Mouse (Mus musculus): ENCODE measurements around the gene Cped1.
"Not testable (repeated sequence)": the region's sequence is repeated elsewhere in the genome, so short reads cannot be mapped to it uniquely, and the experiment has no call there.

Gene Cped1

DNA sequence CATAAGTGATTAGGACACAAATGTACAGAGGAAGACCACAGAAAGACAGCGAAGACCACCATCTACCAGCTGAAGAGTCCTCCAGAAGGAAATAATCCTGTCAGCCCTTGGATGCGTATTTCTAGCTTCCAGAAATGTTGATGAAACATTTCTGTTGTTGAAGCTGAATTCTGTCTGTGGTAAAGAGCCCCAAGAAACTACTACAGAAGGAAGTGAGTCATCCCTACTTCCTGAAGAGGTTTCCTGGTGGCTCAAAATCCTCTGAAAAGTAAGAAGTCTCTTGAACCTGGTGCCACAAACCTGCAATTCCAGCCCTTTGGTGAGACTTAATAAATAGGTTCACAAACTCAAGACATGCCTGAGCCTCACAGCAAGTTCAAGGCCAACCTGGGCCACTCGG lies 245.5 kb downstream of the Cped1 start:
- no peak for DNase-seq (ENCODE audit: low spot score)

DNA sequence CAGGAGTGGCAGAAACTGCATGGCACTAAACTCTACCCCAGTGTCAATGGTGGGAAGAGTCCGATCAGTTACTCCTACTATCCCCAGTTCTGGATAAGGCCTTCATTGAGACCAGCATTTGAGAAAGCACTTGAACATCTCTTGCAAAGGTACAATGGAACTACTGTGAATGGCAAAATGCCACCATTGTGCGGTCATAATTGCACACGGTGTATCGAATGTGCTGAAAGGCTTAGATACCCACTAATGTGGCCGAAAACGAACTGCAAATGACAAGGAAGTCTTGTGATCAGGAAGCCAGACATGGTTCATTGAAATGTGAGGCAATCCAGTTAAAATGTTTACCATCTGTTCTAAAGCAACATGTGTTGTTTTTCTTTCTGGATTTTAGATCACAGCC lies 247.8 kb downstream of the Cped1 start:
- DNase-seq (ENCODE audit: low spot score): no peak

DNA sequence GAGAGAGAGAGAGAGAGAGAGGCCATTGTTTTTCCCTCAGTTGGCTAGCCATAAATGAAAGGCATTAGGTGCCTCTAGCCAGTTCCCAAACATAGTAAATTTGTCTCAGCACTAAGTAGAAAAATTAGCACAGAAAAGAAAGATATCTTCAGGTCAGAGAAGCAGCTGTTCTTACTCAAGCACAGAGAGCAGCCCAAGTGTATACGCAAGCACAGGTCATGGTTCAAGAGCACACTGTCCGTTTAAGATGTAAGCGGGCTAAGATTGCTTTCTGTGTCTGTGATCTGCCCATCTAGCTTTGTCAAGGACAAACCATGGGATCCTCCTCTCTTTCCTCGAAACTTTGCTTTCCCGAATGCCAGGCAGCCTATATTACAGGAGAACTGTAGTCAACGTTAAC lies 249.4 kb downstream of the Cped1 start:
- DNase-seq (ENCODE audit: low spot score): no peak

DNA sequence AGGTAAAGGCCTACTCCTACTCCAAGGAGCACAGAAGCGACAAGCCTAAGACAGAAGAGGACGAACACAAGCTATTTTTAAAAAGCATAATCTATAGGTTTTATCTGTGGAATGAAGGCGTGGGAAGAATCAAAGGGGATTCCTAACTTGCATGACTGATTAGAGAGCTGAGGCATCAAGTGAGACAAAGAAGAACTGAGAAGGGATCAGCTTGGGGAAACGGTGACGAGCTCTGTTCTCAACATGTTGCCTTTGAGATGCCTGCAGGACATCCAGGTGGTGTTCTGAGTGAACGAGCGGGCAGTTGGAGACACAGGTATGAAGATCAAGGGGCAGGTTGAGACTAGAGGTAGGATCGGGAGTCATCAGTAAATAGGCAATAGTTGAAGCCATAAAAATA lies 257.6 kb downstream of the Cped1 start:
- no peak for DNase-seq (ENCODE audit: low spot score)

DNA sequence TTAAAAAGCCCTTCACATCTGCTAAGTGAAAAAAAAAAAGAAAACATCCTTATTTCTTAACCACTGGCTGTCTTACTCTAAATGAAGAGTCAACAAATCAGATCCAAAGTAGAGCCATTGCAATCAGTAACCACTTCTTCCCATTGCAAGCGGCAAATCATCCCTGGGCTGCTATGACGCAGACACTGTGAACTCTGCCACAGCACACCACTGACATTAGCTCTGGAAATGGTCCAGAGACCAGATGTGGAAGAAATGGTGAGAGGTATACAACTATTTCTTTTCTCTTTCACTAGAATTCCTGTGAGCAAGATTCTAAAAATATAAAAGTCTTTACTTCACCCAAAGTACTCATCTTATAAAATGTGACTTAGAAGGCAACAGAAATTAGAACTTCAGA lies 261.0 kb downstream of the Cped1 start:
- no peak for DNase-seq (ENCODE audit: low spot score)

DNA sequence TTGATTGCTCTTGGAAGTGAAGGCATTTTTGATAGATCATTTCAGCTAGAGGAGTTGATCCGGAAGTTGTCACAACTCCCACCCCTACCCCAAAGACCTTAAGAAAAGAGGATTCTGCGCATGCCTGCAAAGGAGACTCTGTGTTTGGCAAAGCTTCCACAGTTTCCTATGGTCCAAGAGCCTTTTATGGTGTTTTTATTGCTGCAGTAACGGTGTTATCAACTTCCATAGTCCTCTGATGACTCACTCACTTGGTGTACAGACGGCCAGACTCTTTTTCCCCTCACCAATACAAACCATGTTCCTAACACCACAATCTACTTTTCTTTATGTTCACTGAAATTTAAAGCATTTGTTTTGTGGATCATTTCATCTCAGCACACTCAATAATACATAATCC lies 273.1 kb downstream of the Cped1 start:
- DNase-seq (ENCODE audit: low spot score): no peak

DNA sequence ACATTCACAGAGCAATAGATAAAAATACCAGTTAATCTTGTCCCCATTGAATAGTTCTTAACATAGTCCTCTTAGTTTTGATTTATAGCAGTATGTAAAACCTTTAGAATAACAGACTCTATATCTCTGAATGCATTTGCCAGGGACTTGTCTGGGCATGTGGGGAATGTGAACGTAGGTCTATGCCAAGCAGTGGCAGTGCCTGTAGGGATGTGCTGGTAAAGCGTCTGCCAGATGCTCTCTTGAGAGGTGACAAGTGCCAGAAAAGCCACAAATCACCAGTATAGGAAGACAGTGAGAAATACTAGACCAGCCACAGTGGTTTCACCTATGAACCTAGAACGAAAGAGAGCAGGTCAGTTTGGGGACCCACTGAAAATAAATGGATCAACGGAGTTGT lies 276.8 kb downstream of the Cped1 start:
- DNase-seq (ENCODE audit: low spot score): no peak

DNA sequence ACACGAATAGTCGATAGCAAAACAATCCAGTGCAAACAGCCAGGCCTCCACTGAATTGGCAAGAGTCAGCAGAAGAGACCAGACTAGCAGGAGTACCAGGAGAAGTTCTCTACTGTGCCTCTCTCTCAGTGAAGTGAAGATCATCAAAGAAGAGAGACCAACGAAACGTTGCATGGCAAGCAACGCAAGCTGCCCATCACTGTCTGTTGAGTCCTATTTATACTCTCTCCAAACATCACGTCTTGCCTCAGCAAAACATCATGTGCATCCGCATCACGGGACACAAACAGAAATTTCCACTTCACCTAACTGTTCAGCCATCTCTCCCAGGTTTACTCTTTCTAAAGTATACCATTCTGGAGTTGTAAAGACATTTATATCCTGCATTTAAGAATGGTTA lies 278.4 kb downstream of the Cped1 start:
- not testable (repeated sequence) for DNase-seq (ENCODE audit: low spot score)

DNA sequence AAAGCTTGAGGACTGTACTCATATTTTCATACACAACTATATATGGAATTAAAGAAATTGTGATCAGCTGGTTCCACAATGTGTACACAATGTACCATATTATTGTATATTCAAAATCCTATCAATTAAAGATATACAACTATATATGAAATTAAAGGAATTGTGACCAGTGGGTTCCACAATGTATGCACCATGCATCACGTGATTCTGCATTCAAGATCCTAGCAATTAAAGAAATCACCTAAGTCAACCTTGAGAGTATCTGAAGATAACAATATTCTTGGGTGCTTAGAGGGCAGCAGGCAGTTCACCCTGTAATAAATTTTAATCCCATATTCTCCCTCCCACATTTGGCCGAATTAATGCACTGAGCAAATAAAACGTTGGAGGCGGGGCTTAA lies 280.3 kb downstream of the Cped1 start:
- no peak for DNase-seq (ENCODE audit: low spot score)

DNA sequence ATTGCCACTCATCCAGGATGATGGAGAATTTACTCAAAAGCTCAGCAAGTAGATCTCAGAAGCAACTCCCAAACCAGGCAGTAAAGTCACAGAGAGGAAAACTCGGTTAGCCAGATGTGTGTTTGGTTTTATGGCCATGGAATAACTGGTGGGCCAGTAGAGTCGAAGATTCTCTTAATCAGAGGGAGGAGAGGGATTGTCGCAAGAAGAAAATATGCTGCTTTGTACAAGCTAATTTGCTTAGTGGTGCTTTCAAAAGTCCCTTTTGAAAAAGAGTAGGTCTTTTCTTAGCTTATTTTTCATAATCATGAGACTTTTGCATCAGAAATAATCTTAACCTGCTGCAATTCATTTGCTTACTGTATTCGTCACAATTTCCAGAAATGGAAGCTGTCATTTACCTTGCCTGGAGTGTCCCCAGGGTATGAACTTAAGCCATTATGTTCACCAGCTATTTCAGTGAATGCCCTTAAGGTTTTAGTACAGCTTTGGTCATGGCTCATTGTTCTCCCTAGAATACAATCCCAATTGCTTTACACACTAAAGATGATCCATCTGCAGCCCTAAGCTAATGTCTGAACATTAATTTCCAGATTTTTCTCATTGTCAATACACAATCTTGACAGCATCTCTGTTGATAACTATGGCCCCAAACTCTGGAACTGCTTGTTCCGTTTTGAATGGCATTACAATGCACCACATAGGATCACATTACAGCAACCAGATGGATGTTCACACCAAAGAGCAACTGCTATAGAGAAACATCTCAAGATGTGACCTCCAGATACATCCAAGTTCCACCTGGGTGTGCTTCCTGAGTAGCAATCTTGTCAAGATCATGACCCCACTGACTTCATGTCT lies 282.3 kb downstream of the Cped1 start:
- no peak for DNase-seq (ENCODE audit: low spot score)

DNA sequence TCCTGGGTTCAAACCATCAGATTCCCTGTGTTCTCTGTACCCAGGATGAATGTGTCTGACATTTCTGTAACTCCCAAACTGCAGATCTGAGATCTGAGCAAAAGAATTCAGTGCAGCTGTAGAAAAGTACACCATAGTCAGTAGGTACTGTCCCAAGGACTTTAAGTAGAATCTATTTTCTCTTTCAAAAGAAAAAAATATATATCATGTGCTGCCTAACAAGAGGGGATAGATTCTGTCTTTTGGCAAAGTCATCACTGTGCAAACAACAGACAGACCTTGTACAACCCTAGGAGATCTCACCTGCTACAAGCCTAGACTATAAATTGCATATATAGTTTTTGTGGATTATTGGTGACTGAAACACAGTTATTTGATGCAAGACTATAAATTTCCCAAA lies 283.0 kb downstream of the Cped1 start:
- DNase-seq (ENCODE audit: low spot score): no peak

DNA sequence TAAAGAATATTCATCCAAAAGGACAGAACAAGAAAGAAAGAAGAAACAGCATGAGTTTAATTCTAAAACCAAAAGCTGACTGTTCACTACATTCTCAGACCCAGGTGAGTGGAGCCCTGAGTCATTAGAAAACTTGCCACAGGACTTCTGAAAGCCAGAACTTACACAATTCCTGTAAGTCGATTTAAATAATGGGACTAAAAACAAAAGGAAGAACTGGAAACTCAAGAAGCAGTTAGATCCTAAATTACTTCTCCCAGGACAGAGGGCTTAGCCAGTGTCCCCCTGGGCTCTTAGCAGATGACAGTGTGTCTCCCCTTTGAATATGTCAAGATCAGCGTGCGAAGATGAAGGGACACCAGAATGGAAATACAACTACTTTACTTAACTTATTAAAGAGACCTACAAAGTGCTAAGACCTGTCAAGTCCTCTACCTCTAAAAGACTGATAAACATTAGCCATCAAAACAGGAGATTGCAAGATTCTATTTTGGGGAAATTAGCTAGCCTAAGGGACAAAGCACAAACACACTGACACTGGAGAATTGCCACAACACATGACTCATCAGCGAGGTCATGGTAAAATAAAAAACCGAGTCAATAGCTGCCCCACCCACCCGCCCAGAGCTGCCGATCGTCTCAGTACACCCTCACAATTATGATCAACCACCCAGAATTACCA lies 284.3 kb downstream of the Cped1 start:
- no peak for DNase-seq (ENCODE audit: low spot score)

DNA sequence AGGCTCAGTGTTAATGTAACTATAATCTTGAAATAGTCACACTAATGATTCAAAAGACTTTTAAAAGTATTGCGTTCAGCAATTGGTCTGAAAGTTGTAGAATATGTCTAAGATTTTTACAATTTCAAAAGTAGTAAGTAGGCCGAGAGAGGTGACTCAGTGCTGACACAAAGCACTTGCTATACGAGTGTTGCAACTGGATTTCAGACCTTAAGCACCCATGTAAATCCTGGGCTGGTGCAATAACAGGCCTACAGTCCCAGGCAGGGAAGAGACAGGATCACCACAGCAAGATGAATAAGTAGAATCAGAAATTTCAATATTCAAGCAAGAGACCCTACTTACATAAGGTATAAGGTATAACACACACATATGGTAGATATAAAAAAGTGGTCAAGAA lies 292.2 kb downstream of the Cped1 start:
- no peak for DNase-seq (ENCODE audit: low spot score)

DNA sequence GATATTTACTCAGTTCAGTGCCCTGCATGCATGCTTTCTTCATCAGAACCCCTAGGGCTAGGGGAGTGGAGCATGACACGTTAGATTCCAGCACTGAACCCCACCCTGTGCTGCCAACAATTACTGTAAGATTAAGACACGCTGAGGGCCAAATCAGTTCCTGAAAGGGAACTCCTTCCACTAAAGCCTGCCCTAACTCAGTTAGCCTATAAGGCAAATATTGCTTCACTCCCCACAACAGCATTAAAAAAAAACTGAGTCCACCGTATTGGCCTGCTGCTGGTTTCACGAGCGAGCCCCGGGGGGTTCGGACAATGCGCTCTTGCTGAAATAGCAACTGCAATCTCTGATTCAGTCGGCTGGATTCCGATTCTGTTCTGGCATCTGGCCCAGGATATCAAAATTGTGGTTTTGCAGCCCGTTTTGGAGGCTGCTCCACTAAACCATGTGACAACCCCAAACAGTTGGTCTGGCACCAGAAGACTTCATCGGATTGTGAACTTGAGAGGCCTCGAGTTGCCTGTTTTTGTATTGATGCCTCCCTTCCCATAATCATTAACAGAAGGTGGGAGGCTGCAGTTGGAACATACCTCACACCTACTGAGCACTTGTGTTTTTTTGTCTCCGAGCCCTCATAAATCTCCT lies 294.6 kb downstream of the Cped1 start:
- DNase-seq (ENCODE audit: low spot score): peak; percentile 51

DNA sequence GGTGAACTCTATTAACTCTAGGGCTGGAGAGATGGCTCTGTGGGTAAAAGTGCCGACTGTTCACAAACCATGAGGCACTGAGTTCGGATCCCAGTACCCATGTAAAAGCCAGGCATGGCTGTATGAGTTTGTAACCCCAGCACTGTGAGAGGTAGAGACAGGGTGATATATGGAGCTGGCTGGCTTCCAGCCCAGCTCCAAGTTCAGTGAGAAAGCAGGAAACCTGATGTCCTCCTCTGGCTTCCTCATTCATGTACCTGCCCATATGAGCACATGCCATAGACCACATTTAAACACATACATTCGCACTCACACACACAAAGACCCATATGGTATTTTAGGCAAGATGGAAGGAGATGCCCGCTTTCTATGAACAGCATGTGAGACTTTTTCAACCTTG lies 296.7 kb downstream of the Cped1 start:
- DNase-seq (ENCODE audit: low spot score): no peak

DNA sequence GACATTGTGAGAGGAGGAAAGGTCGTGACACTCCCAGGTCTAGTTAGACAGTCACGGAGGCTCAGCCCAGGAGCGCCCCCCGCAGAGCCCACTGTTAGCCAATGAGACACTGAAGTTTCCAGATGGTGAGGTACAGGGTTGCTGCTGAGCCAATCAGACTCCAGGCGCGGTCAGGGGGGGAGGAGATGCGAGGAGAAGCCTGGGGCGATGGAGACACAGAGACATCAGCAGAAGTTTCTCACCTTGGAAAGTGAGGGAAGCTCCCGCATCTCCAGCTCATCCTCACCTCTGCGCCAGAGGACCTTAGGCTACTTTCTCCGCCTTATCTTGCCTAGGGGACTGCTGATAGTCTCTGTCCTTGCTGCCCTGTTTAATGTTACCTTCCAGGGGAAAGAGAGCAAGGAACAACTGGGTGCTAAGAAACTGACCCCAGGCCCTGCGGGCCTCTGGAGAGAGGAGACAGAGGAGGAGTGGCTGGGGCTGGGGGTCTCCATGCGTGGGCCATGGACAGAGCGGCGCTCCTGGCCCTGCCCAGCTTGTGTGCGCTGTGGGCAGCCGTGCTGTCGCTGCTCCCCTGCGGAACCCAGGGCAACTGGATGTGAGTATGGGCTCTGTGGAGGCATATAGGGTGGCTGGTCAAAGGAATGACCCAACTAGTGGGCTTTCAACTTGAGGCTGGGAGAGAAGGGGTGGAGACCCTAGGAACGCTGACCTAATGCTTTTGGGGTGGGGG lies 302.5 kb downstream of the Cped1 start, which contains the start of gene Wnt16:
Gene Wnt16, plus strand, starts transcription at position 224 of the 733 bp plus-strand sequence.
- DNase-seq (ENCODE audit: low spot score): no peak

DNA sequence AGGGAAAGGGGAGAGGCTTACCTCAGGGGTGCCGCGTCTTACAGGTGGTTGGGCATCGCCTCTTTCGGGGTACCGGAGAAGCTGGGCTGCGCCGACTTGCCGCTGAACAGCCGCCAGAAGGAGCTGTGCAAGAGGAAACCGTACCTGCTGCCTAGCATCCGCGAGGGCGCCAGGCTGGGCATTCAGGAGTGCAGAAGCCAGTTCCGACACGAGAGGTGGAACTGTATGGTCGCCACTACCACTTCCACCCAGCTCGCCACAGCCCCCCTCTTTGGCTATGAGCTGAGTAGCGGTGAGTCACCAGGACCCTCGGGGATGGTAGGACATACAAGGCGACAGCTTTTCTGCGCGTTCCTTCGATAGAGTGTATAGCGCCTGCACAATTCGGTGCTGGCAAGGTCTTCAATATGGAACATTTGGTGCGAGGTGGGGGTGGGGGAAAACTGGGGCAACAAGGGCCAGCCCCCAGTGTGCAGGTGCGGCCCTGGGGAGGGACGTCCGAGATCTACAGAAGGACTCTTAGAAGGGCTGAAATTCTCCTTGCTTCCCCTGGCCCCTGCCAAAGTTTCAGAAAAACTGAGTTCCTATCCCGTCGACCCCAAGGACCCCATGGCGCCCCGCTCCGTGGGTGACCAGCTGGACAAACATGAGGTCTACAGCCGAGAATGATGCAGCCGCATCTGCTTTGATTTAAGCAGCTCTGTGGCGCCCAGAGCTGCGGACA lies 303.2 kb downstream of the Cped1 start:
- no peak for DNase-seq (ENCODE audit: low spot score)

DNA sequence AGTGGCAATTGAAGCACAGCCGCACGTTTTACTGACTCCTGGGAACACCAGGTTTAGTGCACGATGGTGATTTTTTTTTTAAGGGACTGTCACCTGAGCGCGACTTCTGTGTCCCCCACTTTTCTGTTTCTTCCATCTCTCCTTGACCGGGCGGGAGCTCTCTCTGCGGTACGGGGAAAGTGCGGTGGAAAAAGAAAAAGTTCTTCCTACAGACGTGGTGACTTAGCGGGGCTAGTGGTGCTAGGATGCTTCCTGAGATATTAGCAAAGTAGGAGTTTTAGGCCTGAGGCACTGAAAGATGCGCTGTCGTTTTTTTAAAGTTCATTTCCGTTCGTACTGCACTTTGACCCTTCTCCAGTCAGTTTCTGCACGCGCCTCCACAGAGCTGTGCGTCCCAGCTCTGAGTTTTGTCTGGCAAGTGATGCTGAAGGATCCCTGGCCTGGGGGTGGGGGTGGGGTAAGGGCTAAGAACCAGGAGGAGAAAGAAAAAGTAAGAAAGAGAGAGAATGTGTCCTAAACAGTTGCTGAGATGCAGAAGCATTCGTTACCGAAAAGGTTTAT lies 303.8 kb downstream of the Cped1 start:
- no peak for DNase-seq (ENCODE audit: low spot score)

DNA sequence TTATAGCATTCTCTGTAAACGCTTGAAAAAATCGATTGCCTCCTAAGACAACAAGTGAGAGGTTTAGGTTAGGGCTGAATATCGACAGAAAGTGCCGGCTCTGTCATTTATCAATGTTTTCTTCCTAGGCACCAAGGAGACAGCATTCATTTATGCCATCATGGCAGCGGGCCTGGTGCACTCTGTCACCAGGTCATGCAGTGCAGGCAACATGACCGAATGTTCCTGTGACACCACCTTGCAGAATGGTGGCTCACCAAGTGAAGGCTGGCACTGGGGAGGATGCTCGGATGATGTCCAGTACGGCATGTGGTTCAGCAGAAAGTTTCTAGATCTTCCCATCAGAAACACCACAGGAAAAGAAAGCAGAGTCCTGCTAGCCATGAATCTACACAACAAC lies 305.1 kb downstream of the Cped1 start:
- no peak for DNase-seq (ENCODE audit: low spot score)

DNA sequence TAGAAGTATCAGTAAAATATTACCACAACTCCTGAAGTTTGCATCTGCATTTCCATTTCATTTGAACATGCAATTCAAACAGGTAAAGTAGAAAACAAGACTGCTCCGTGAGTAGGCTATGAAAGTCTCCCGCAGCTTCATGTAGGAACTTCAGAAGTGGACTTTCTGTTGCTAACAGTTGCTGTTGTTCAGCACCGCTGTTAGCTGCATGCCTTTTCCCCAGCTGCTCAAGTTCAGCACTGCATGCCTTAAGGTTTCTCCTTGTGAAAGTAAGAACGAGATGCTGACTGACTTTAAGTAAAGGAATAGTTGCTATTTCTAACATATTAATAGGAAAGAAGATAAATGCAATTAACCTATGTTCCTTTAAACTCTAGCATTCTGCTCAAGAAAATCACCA lies 306.3 kb downstream of the Cped1 start:
- no peak for DNase-seq (ENCODE audit: low spot score)

DNA sequence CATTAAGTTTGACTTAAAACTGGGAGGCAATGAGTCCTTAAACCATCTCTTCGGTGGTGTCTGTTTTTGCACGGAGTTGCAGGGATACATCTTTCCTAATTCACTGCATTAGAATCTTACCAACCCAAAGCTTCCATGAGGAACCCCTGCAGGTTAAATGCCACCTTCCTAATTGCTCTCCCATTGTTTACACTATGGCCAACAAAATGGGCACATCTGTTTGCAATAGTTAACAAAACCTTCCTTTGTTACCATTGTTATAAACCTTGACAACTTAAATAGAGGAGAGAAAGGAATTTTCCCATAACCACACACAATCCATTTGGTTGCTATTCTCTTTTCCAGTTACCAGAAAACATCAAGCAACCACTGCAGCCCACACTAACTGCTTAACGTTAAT lies 308.2 kb downstream of the Cped1 start:
- DNase-seq (ENCODE audit: low spot score): no peak

All from ovary, postnatal 14 days (tissue).